Mouse (Mus musculus) midbrain, embryonic 11.5 days (tissue): Measurements from ENCODE around the gene Abhd17c. TPM values are rescaled to one million over a fixed set of nuclear protein-coding genes. Genes with fewer than 3 reads are reported as not detected.
"Not testable (repeated sequence)": the region's sequence is repeated elsewhere in the genome, so short reads cannot be mapped to it uniquely, and the experiment has no call there.

Source experiments
- ATAC-seq: fragments of 200-750 bp; cut with Nextera tagmentation; 2 replicates; pipeline ENCODE4 v1.8.0; 2017; ENCODE audit warnings: moderate TSS enrichment, moderate library complexity; ENCODE audit not compliant: low FRiP score
- DNase-seq: peaks from one replicate; pipeline ENCODE4 v3.0.0; 2015; ENCODE audit warnings: low spot score; ENCODE audit errors: missing footprints
- H3K27ac ChIP-seq: fragments of 300-500 bp; sonication (generic); 2 replicates; pipeline ENCODE4 v1.5.1; 2014; ENCODE audit warnings: low read depth, low read length
- H3K27me3 ChIP-seq: fragments of 300-500 bp; sonication (generic); 2 replicates; pipeline ENCODE4 v1.6.1; 2014; ENCODE audit warnings: mild to moderate bottlenecking, low read length, moderate library complexity, mixed read lengths; ENCODE audit not compliant: control insufficient read depth, insufficient read depth
- H3K36me3 ChIP-seq: fragments of 300-500 bp; sonication (generic); 2 replicates; pipeline ENCODE4 v1.6.1; 2014; ENCODE audit warnings: mild to moderate bottlenecking, low read length, moderate library complexity, mixed read lengths; ENCODE audit not compliant: control insufficient read depth, insufficient read depth
- H3K4me1 ChIP-seq: fragments of 300-500 bp; sonication (generic); 2 replicates; pipeline ENCODE4 v1.6.1; 2014; ENCODE audit warnings: low read length; ENCODE audit not compliant: control insufficient read depth, insufficient read depth
- H3K4me2 ChIP-seq: fragments of 300-500 bp; sonication (generic); 2 replicates; pipeline ENCODE4 v1.6.1; 2014; ENCODE audit warnings: mild to moderate bottlenecking, moderate library complexity
- H3K4me3 ChIP-seq: fragments of 300-500 bp; sonication (generic); 2 replicates; pipeline ENCODE4 v1.5.1; 2014; ENCODE audit warnings: low read depth, low read length
- H3K9ac ChIP-seq: fragments of 300-500 bp; sonication (generic); 2 replicates; pipeline ENCODE4 v1.6.1; 2014; ENCODE audit warnings: low read length
- H3K9me3 ChIP-seq: fragments of 300-500 bp; sonication (generic); 2 replicates; pipeline ENCODE4 v1.6.1; 2016; ENCODE audit warnings: low read length; ENCODE audit not compliant: control insufficient read depth
- WGBS: fragments of 180-500 bp; shearing (Covaris S2); extraction: QIAGEN DNeasy Blood & Tissue Kit; methylation state at CpG from one replicate; pipeline ENCODE4 v1.1.7; 2014; 5-methylcytosine and 5-hydroxymethylcytosine counted together
- polyA plus RNA-seq: library from polyadenylated mRNA; unstranded; fragments of >200 nt; fragmentation: Nextera tagmentation; extraction: Ambion mirVana; gene quantifications from 2 replicates; pipeline ENCODE4 v1.2.1, GENCODE M21; 2014

Gene Abhd17c
- 47.9 and 57.2 TPM in 2 replicates for polyA plus RNA-seq

- peak; percentile 10 for ATAC-seq
- Histone ChIP-seq H3K9me3 (no peaks in the 10 kb centered on the region), H3K36me3 (0 out of 2 replicates have a peak, but pooled peaks cover 3% of the 10 kb centered on the region), H3K4me1 (peaks cover 13% of the 10 kb centered on the region), H3K27ac (peak within 1 kb of the TSS; percentile 83), H3K27me3 (no peaks in the 10 kb centered on the region), H3K4me2 (peak within 1 kb of the TSS; percentile 90), H3K9ac (peak within 1 kb of the TSS; percentile 97), H3K4me3 (peak within 1 kb of the TSS; percentile 77)
- DNase-seq, result peak; percentile 95
- under 1% methylated on average over 100 of the region's 109 CpGs for WGBS
These were observed at the start of gene Abhd17c for GRCm38 (mm10) chr7:84151001-84151959. TSS of gene Abhd17c (minus strand) at chr7:84151893.

- no peak overlapping the region for H3K9ac ChIP-seq
- H3K4me3 ChIP-seq, result no peak overlapping the region
- DNase-seq (no peak), ATAC-seq (no peak)
- H3K4me2 ChIP-seq, result no peak overlapping the region
- H3K36me3 ChIP-seq, result no peaks in the 10 kb centered on the region
- no peaks in the 10 kb centered on the region; the same call in 1 of the 2 replicates for H3K27me3 ChIP-seq
- H3K4me1 ChIP-seq, result no peaks in the 10 kb centered on the region
- H3K9me3 ChIP-seq, result no peaks in the 10 kb centered on the region; the same call in 1 of the 2 replicates
- no peak overlapping the region for H3K27ac ChIP-seq
- 91% methylated on average over 6 of the region's 6 CpGs for WGBS
These were observed 45.6 kb upstream of the Abhd17c start for GRCm38 (mm10) chr7:84197208-84197860.

- Histone ChIP-seq H3K4me2 (no peak overlapping the region), H3K4me3 (no peak overlapping the region), H3K36me3 (no peaks in the 10 kb centered on the region), H3K9ac (no peak overlapping the region), H3K27ac (no peak overlapping the region), H3K9me3 (no peaks in the 10 kb centered on the region; the same call in 1 of the 2 replicates), H3K27me3 (no peaks in the 10 kb centered on the region; the same call in 1 of the 2 replicates), H3K4me1 (no peaks in the 10 kb centered on the region)
- DNase-seq, result no peak
- ATAC-seq, result no peak
- 89% methylated on average over 6 of the region's 6 CpGs for WGBS
These were observed 44.5 kb upstream of the Abhd17c start for GRCm38 (mm10) chr7:84196221-84196620.

- Histone ChIP-seq H3K9ac (no peak overlapping the region), H3K4me3 (no peak overlapping the region), H3K4me1 (no peaks in the 10 kb centered on the region), H3K9me3 (no peaks in the 10 kb centered on the region; the same call in 1 of the 2 replicates), H3K27ac (no peak overlapping the region), H3K27me3 (no peaks in the 10 kb centered on the region), H3K36me3 (no peaks in the 10 kb centered on the region), H3K4me2 (no peak overlapping the region)
- 94% methylated on average over 3 of the region's 3 CpGs for WGBS
- DNase-seq (no peak), ATAC-seq (no peak)
These were observed 40.6 kb upstream of the Abhd17c start for GRCm38 (mm10) chr7:84192256-84192655.

- Histone ChIP-seq H3K27me3 (no peaks in the 10 kb centered on the region), H3K36me3 (no peaks in the 10 kb centered on the region), H3K4me3 (no peak overlapping the region), H3K4me2 (no peak overlapping the region), H3K4me1 (no peaks in the 10 kb centered on the region), H3K27ac (no peak overlapping the region), H3K9ac (no peak overlapping the region), H3K9me3 (no peaks in the 10 kb centered on the region; the same call in 1 of the 2 replicates)
- ATAC-seq, result no peak
- WGBS, result 89% methylated on average over 2 of the region's 2 CpGs
- DNase-seq, result no peak
These were observed 39.8 kb upstream of the Abhd17c start for GRCm38 (mm10) chr7:84191476-84191875.

GRCm38 (mm10) chr7:84188196-84188595, 36.5 kb upstream of the Abhd17c start:
- Histone ChIP-seq H3K9ac (no peak overlapping the region), H3K9me3 (no peaks in the 10 kb centered on the region; the same call in 1 of the 2 replicates), H3K4me1 (no peaks in the 10 kb centered on the region), H3K4me2 (no peak overlapping the region), H3K27me3 (no peaks in the 10 kb centered on the region), H3K4me3 (no peak overlapping the region), H3K27ac (no peak overlapping the region), H3K36me3 (no peaks in the 10 kb centered on the region)
- WGBS, result 87% methylated on average over 5 of the region's 5 CpGs
- ATAC-seq (no peak), DNase-seq (no peak)

GRCm38 (mm10) chr7:84185196-84185595, 33.5 kb upstream of the Abhd17c start:
- Histone ChIP-seq H3K36me3 (no peaks in the 10 kb centered on the region), H3K4me3 (no peak overlapping the region), H3K27ac (no peak overlapping the region), H3K4me2 (no peak overlapping the region), H3K9ac (no peak overlapping the region), H3K27me3 (no peaks in the 10 kb centered on the region), H3K9me3 (no peaks in the 10 kb centered on the region), H3K4me1 (no peaks in the 10 kb centered on the region)
- 89% methylated on average over 4 of the region's 4 CpGs for WGBS
- ATAC-seq (no peak), DNase-seq (no peak)

GRCm38 (mm10) chr7:84184703-84185102, 33.0 kb upstream of the Abhd17c start:
- H3K27me3 ChIP-seq, result no peaks in the 10 kb centered on the region
- H3K9ac ChIP-seq, result no peak overlapping the region
- H3K27ac ChIP-seq, result no peak overlapping the region
- DNase-seq, result no peak
- H3K4me2 ChIP-seq, result no peak overlapping the region
- ATAC-seq, result no peak
- WGBS, result 76% methylated on average over 3 of the region's 3 CpGs
- H3K36me3 ChIP-seq, result no peaks in the 10 kb centered on the region
- no peaks in the 10 kb centered on the region for H3K9me3 ChIP-seq
- no peak overlapping the region for H3K4me3 ChIP-seq
- no peaks in the 10 kb centered on the region for H3K4me1 ChIP-seq

GRCm38 (mm10) chr7:84178809-84179208, 27.1 kb upstream of the Abhd17c start:
- H3K4me3 ChIP-seq, ATAC-seq, H3K4me2 ChIP-seq, H3K36me3 ChIP-seq, DNase-seq, H3K27me3 ChIP-seq, H3K9ac ChIP-seq, H3K4me1 ChIP-seq, H3K27ac ChIP-seq, H3K9me3 ChIP-seq: not testable (repeated sequence)
- 94% methylated on average over 2 of the region's 2 CpGs for WGBS
